Comparison of ENCODE assay signal across 7 mouse cellular contexts in the genomic region with DNA sequence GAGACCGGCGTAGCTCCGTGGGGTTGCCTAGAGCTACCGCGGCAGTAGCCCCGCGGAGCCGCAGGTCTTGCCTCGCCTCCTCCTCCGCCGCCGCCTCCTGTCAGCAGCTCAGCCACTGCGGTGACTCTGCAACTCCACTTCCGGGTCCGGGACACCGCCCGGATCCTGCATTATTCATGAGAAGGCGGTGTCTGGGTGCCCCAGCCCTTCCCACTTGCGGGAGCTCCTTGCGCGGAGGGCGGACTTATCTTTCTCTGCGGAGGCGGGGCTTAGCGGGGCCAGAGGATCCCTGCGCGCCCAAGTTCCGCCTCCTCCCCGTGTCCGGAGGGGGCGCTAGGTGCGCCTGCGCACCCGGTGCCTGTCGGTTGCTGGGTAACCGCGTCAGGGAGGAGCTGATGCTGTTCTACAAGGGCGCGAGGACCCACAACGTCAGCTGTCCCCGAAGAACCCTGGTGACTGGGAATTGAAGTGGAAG. TPM values are rescaled to one million over a fixed set of nuclear protein-coding genes. Genes with fewer than 3 reads are reported as not detected.
DNase-seq lines count a peak whose midpoint lies in the region; ATAC-seq lines count a peak whose summit lies in the region.

Gene Fam219a, minus strand, starts transcription at position 128 of the 475 bp plus-strand sequence.
Gene Dnaic1, plus strand, starts transcription at position 365 of the 475 bp plus-strand sequence.

- no peaks in the 10 kb centered on the region for H3K36me3 ChIP-seq in intestine, embryonic 16.5 days (ENCODE audit: control insufficient read depth, insufficient read depth, low read length)
- no peaks in the 10 kb centered on the region for H3K36me3 ChIP-seq in midbrain, embryonic 11.5 days (ENCODE audit: control insufficient read depth, insufficient read depth, low read length)

- H3K4me2 ChIP-seq in intestine, embryonic 16.5 days (ENCODE audit: low read depth, low read length), result peak within 1 kb of the TSS; percentile 96
- peak within 1 kb of the TSS; percentile 73 for H3K4me2 ChIP-seq in midbrain, embryonic 11.5 days

- ATAC-seq in intestine, embryonic 16.5 days, result peak; percentile 100
- peak; percentile 98 for ATAC-seq in midbrain, embryonic 11.5 days (ENCODE audit: low FRiP score)

- no peaks in the 10 kb centered on the region for H3K9me3 ChIP-seq in intestine, embryonic 16.5 days (ENCODE audit: control insufficient read depth, low read length)
- no peaks in the 10 kb centered on the region for H3K9me3 ChIP-seq in midbrain, embryonic 11.5 days (ENCODE audit: control insufficient read depth, low read length)

- peak within 1 kb of the TSS; percentile 57 for H3K27ac ChIP-seq in intestine, embryonic 16.5 days (ENCODE audit: low read length)
- H3K27ac ChIP-seq in midbrain, embryonic 11.5 days (ENCODE audit: low read depth, low read length), result peak within 1 kb of the TSS; percentile 62

- peak within 1 kb of the TSS; percentile 75 for H3K9ac ChIP-seq in intestine, embryonic 16.5 days (ENCODE audit: low read depth, low read length)
- peak within 1 kb of the TSS; percentile 59 for H3K9ac ChIP-seq in midbrain, embryonic 11.5 days (ENCODE audit: low read length)

- H3K4me1 ChIP-seq in intestine, embryonic 16.5 days (ENCODE audit: control insufficient read depth, insufficient read depth, low read length), result peaks cover 9% of the 10 kb centered on the region; the same call in 1 of the 2 replicates
- H3K4me1 ChIP-seq in midbrain, embryonic 11.5 days (ENCODE audit: control insufficient read depth, insufficient read depth, low read length), result peaks cover 25% of the 10 kb centered on the region

- H3K27me3 ChIP-seq in intestine, embryonic 16.5 days (replicated peaks; ENCODE audit: control insufficient read depth, insufficient read depth, low read length), result no peaks in the 10 kb centered on the region; the same call in 1 of the 2 replicates
- H3K27me3 ChIP-seq in midbrain, embryonic 11.5 days (ENCODE audit: control insufficient read depth, insufficient read depth, low read length), result no peaks in the 10 kb centered on the region

- intact Hi-C loops in left cerebral cortex, postnatal 36 days (cut with DNase I), result loop anchor here (5.0 kb wide), 2 partner anchors 47 to 138 kb away; no protein-coding TSS in a partner anchor

- peak; percentile 99 for DNase-seq in adrenal gland, adult 8-10 months
- DNase-seq in embryo, embryonic 9.5 days (ENCODE audit: extremely low spot score), result peak; percentile 96
- peak; percentile 95 to 98 for DNase-seq in gastrocnemius, postnatal 4 days (ENCODE audit: low spot score in 2 of 2)
- DNase-seq in left cerebral cortex, postnatal 36 days (ENCODE audit: low spot score in 2 of 2), result peak; percentile 98 to 99
- DNase-seq in midbrain, embryonic 11.5 days (ENCODE audit: low spot score, missing footprints), result peak; percentile 99
- DNase-seq in skeletal muscle tissue, adult 2 months (ENCODE audit: low read depth, low spot score), result peak; percentile 99

- 0% methylated on average over 41 of the region's 41 CpGs for WGBS in intestine, embryonic 16.5 days
- under 1% methylated on average over 41 of the region's 41 CpGs for WGBS in midbrain, embryonic 11.5 days

- peak within 1 kb of the TSS; percentile 79 for H3K4me3 ChIP-seq in intestine, embryonic 16.5 days (ENCODE audit: low read length)
- H3K4me3 ChIP-seq in midbrain, embryonic 11.5 days (ENCODE audit: low read depth, low read length), result peak within 1 kb of the TSS; percentile 60

RNA-seq across cellular contexts. Expression of gene Fam219a, which starts in this region (rescaled TPM):
- total RNA-seq in adrenal gland, adult 8-10 months (2022), result 10 to 100 TPM; 21.1 to 33.4 (median 27.0) TPM
- total RNA-seq in gastrocnemius, postnatal 4 days (2021), result 10 to 100 TPM; 20.1 to 24.4 TPM
- 2.4 and 2.9 TPM in 2 replicates for polyA plus RNA-seq in intestine, embryonic 16.5 days (2015; fragmentation: Nextera tagmentation; extraction: Ambion mirVana)
- total RNA-seq in left cerebral cortex, postnatal 36 days (2021), result 100 to 1,000 TPM; 194 to 219 TPM
- 8.5 and 8.8 TPM in 2 replicates for polyA plus RNA-seq in midbrain, embryonic 11.5 days (2014; fragmentation: Nextera tagmentation; extraction: Ambion mirVana)

RNA-seq across cellular contexts. Expression of gene Dnaic1, which starts in this region (rescaled TPM):
- under 1 TPM in 3 of 4 experiments, not detected in 1; 0.49 to 0.94 (median 0.86) TPM for total RNA-seq in adrenal gland, adult 8-10 months (2022)
- total RNA-seq in gastrocnemius, postnatal 4 days (2021), result 1 to 10 TPM; 4.9 to 5.8 TPM
- 3.5 and 4.2 TPM in 2 replicates for polyA plus RNA-seq in intestine, embryonic 16.5 days (2015; fragmentation: Nextera tagmentation; extraction: Ambion mirVana)
- 1 to 10 TPM; 9.4 to 10.0 TPM for total RNA-seq in left cerebral cortex, postnatal 36 days (2021)
- 1.7 and 1.9 TPM in 2 replicates for polyA plus RNA-seq in midbrain, embryonic 11.5 days (2014; fragmentation: Nextera tagmentation; extraction: Ambion mirVana)

Comparison
In these comparisons a context has a peak if more than half of its experiments do, and no peak if none do; other contexts are left out.
1. Peak in every context shown above with its lines: DNase-seq, ATAC-seq, H3K4me3 ChIP-seq and H3K27ac ChIP-seq.
2. RNA of gene Fam219a (total RNA-seq): 194 to 219 TPM in left cerebral cortex, postnatal 36 days; 21.1 to 33.4 TPM in adrenal gland, adult 8-10 months and 20.1 to 24.4 TPM in gastrocnemius, postnatal 4 days; every median in the first group is over 4 times any median in the second.